Mouse (Mus musculus) myocyte (in vitro differentiated cells): ENCODE measurements around the gene Igf2bp3. TPM values are rescaled to one million over a fixed set of nuclear protein-coding genes. Genes with fewer than 3 reads are reported as not detected.

Source experiments
- H3K27me3 ChIP-seq: one replicate; pipeline ENCODE4 v1.6.1; 2011; ENCODE audit not compliant: control insufficient read depth, insufficient read depth, insufficient read length
- H3K36me3 ChIP-seq: one replicate; pipeline ENCODE4 v1.6.1; 2011; ENCODE audit not compliant: control insufficient read depth, insufficient read depth
- H3K4me2 ChIP-seq: one replicate; pipeline ENCODE4 v1.6.1; 2011; ENCODE audit warnings: low read depth, control low read depth
- H3K4me3 ChIP-seq: one replicate; pipeline ENCODE4 v1.5.1; 2011; ENCODE audit warnings: mild to moderate bottlenecking, control low read depth, moderate library complexity
- H3K79me2 ChIP-seq: one replicate; pipeline ENCODE4 v1.6.1; 2011; ENCODE audit not compliant: control insufficient read depth, insufficient read depth
- H3ac ChIP-seq: one replicate; pipeline ENCODE4 v1.6.1; 2011; ENCODE audit not compliant: control insufficient read depth, insufficient read length
- CEBPB ChIP-seq: IDR thresholded peaks from 2 replicates; pipeline ENCODE4 v1.6.1; 2011; ENCODE audit warnings: mild to moderate bottlenecking, moderate library complexity; ENCODE audit not compliant: poor library complexity, insufficient read depth, severe bottlenecking
- E2F4 ChIP-seq: IDR thresholded peaks from one replicate; pipeline ENCODE4 v1.6.1; 2011; ENCODE audit warnings: mild to moderate bottlenecking, control low read depth, moderate library complexity; ENCODE audit not compliant: insufficient read depth
- MAX ChIP-seq: IDR thresholded peaks from one replicate; pipeline ENCODE4 v1.6.1; 2011; ENCODE audit warnings: low read depth, mild to moderate bottlenecking, control low read depth
- MYOD1 ChIP-seq, 3 experiments: IDR thresholded peaks; one replicate each; pipeline ENCODE4 v1.6.1; 2011; ENCODE audit warnings: control low read depth in 2 of 3, low read depth in 2 of 3, mild to moderate bottlenecking in 2 of 3, moderate library complexity in 1 of 3; ENCODE audit not compliant: insufficient read length in 2 of 3, control insufficient read depth in 1 of 3
- MYOG ChIP-seq, 3 experiments: IDR thresholded peaks; one replicate each; pipeline ENCODE4 v1.6.1; 2011; ENCODE audit warnings: control low read depth in 2 of 3, low read depth in 2 of 3, mild to moderate bottlenecking in 2 of 3; ENCODE audit not compliant: insufficient read length in 2 of 3, control insufficient read depth in 1 of 3, insufficient read depth in 1 of 3
- POLR2A ChIP-seq: IDR thresholded peaks from one replicate; pipeline ENCODE4 v1.6.1; 2011; ENCODE audit warnings: low read depth, mild to moderate bottlenecking, control low read depth, moderate library complexity; ENCODE audit not compliant: insufficient read length
- POLR2AphosphoS2 ChIP-seq: IDR thresholded peaks from one replicate; pipeline ENCODE4 v1.6.1; 2011; ENCODE audit warnings: low read depth, control low read depth; ENCODE audit not compliant: insufficient read length
- REST ChIP-seq: IDR thresholded peaks from one replicate; pipeline ENCODE4 v1.6.1; 2011; ENCODE audit warnings: mild to moderate bottlenecking, control low read depth, moderate library complexity; ENCODE audit not compliant: insufficient read depth, insufficient read length
- SRF ChIP-seq: IDR thresholded peaks from one replicate; pipeline ENCODE4 v1.6.1; 2011; ENCODE audit warnings: low read depth; ENCODE audit not compliant: control insufficient read depth, insufficient read length
- TCF12 ChIP-seq: IDR thresholded peaks from one replicate; pipeline ENCODE4 v1.6.1; 2011; ENCODE audit warnings: mild to moderate bottlenecking, control low read depth; ENCODE audit not compliant: poor library complexity, insufficient read depth, severe bottlenecking
- TCF3 ChIP-seq: IDR thresholded peaks from one replicate; pipeline ENCODE4 v1.6.1; 2011; ENCODE audit warnings: low read depth, control low read depth; ENCODE audit not compliant: insufficient read length
- USF1 ChIP-seq: IDR thresholded peaks from one replicate; pipeline ENCODE4 v1.6.1; 2011; ENCODE audit warnings: low read depth, mild to moderate bottlenecking, control low read depth, moderate library complexity
- polyA plus RNA-seq: library from polyadenylated mRNA; unstranded; fragments of >200 nt; fragmentation: generic; extraction: Trizol; gene quantifications from one replicate; pipeline ENCODE4 v1.2.1, GENCODE M21; 2012; ENCODE audit warnings: missing spikeins

The Igf2bp3 gene
- polyA plus RNA-seq, 1 experiment: 0.26 TPM

GRCm38 (mm10) chr6:49056009-49056408 is 158.7 kb downstream of the Igf2bp3 start:
- no peaks in the 10 kb centered on the region for H3K27me3 ChIP-seq
- no peak overlapping the region for H3K4me3 ChIP-seq
- H3K79me2 ChIP-seq: no peaks in the 10 kb centered on the region
- TF ChIP-seq POLR2A (no peak), TCF12 (no peak), MYOD1 (IDR thresholded peaks at IDR 0.05; ENCODE audit: control insufficient read depth in 1 of 3, insufficient read length in 2 of 3, low read depth in 2 of 3) (no peak), TCF3 (no peak), CEBPB (no peak), MYOG (IDR thresholded peaks at IDR 0.05; ENCODE audit: control insufficient read depth in 1 of 3, insufficient read depth in 1 of 3, insufficient read length in 2 of 3, low read depth in 2 of 3) (no peak), POLR2AphosphoS2 (no peak), USF1 (no peak), REST (no peak), SRF (no peak), MAX (no peak), E2F4 (no peak)
- H3K4me2 ChIP-seq: no peak overlapping the region
- H3K36me3 ChIP-seq: no peaks in the 10 kb centered on the region
- H3ac ChIP-seq: no peak overlapping the region

GRCm38 (mm10) chr6:49055256-49055733 is 159.5 kb downstream of the Igf2bp3 start:
- TF ChIP-seq MYOG (IDR thresholded peaks at IDR 0.05; ENCODE audit: control insufficient read depth in 1 of 3, insufficient read depth in 1 of 3, insufficient read length in 2 of 3, low read depth in 2 of 3): no peak
- TF ChIP-seq POLR2A: no peak
- no peak for TF ChIP-seq USF1
- no peak for TF ChIP-seq E2F4
- TF ChIP-seq SRF: no peak
- TF ChIP-seq REST: no peak
- no peak for TF ChIP-seq CEBPB
- TF ChIP-seq TCF3: no peak
- no peak for TF ChIP-seq TCF12
- no peak for TF ChIP-seq MYOD1 (IDR thresholded peaks at IDR 0.05; ENCODE audit: control insufficient read depth in 1 of 3, insufficient read length in 2 of 3, low read depth in 2 of 3)
- no peak for TF ChIP-seq POLR2AphosphoS2
- no peak for TF ChIP-seq MAX
- no peaks in the 10 kb centered on the region for H3K27me3 ChIP-seq
- H3K4me2 ChIP-seq: no peak overlapping the region

GRCm38 (mm10) chr6:49052191-49052590 is 162.6 kb downstream of the Igf2bp3 start:
- no peak for TF ChIP-seq TCF3
- TF ChIP-seq E2F4: no peak
- TF ChIP-seq CEBPB: no peak
- TF ChIP-seq POLR2A: no peak
- no peak for TF ChIP-seq TCF12
- no peak for TF ChIP-seq USF1
- TF ChIP-seq MAX: no peak
- TF ChIP-seq POLR2AphosphoS2: no peak
- no peak for TF ChIP-seq MYOD1 (IDR thresholded peaks at IDR 0.05; ENCODE audit: control insufficient read depth in 1 of 3, insufficient read length in 2 of 3, low read depth in 2 of 3)
- TF ChIP-seq SRF: no peak
- no peak for TF ChIP-seq MYOG (IDR thresholded peaks at IDR 0.05; ENCODE audit: control insufficient read depth in 1 of 3, insufficient read depth in 1 of 3, insufficient read length in 2 of 3, low read depth in 2 of 3)
- TF ChIP-seq REST: no peak
- Histone ChIP-seq H3K79me2 (no peaks in the 10 kb centered on the region), H3K4me2 (no peak overlapping the region), H3K27me3 (no peaks in the 10 kb centered on the region), H3ac (no peak overlapping the region), H3K4me3 (no peak overlapping the region), H3K36me3 (no peaks in the 10 kb centered on the region)

More at GRCm38 (mm10) chr6:49055256-49055733, 159.5 kb downstream of the Igf2bp3 start:
- Histone ChIP-seq H3K36me3 (no peaks in the 10 kb centered on the region), H3K4me3 (no peak overlapping the region), H3ac (no peak overlapping the region), H3K79me2 (no peaks in the 10 kb centered on the region)

- Histone ChIP-seq H3ac (no peak overlapping the region), H3K4me3 (no peak overlapping the region), H3K36me3 (no peaks in the 10 kb centered on the region), H3K4me2 (no peak overlapping the region), H3K79me2 (no peaks in the 10 kb centered on the region), H3K27me3 (no peaks in the 10 kb centered on the region)
- TF ChIP-seq MAX (no peak), SRF (no peak), TCF3 (no peak), USF1 (no peak), REST (no peak)
Observed at GRCm38 (mm10) chr6:49050677-49051410, 163.9 kb downstream of the Igf2bp3 start.
